Mouse (Mus musculus) erythroblast, embryonic 14.5 days (primary cell): ENCODE measurements at regions not wholly inside any gene's neighbourhood (a gene's known extent, or its start where the extent isn't known, plus 50 kb on each side); places are given as distances from the start of the nearest gene placed in this dataset.

Source experiments
- GATA1 ChIP-seq: IDR thresholded peaks from 2 replicates; pipeline ENCODE4 v1.6.1; 2012; ENCODE audit warnings: low read length, inconsistent platforms, mixed read lengths
- TAL1 ChIP-seq: IDR thresholded peaks from 3 replicates; pipeline ENCODE4 v1.6.1; 2012; ENCODE audit warnings: low read length, inconsistent platforms, mixed read lengths

DNA sequence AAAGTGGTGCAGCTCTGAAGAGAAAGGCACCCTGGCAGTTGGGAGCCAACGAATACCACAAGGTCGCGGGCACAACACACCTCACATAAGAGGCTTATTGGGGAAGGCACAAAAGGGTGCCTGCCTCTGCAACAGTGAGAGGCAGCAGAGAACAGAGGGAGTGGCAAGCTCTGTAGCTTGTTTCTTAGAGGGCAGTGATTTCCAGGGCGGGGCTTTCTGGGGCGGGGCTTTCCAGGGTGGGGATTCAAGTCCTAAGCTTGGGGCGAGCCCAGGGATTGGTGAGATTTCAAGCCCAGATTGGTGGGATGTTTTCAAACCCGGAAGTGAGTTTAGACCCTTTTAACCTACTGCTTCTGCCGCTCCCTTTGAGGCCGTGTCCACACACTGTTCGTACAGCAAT is 435.8 kb upstream of the Kcnab2 start:
- no peak for TF ChIP-seq TAL1
- TF ChIP-seq GATA1: no peak
